Mouse (Mus musculus): ENCODE measurements around the gene Il6ra. TPM values are rescaled to one million over a fixed set of nuclear protein-coding genes. Genes with fewer than 3 reads are reported as not detected.
A peak's percentile ranks its signal among the peaks of the same experiment; 100 is the strongest.

Gene Il6ra
- polyA plus RNA-seq, 1 experiment from 2014 or later, result 2.3 TPM

DNA sequence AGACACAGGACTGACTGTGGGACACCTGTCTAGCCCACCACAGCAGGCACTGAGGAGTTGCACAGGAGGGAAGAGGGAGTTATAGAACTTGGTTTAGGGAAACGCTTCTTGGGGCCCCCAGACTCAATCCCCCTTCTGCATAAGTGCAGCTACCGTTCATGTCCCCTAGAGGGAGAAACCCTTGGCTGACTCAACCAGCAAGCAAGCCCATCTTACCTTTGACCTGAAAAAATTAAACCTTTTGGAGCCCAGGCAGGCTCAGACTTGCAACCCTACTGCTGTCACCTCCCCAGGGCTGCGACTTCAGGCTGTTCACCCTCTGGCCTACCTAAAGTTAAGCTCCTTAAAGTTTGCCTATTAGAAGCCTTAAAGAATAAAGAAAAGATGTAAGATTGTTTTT lies 4.4 kb upstream of the Il6ra start:
- Histone ChIP-seq H3K27ac (replicated peaks; ENCODE audit: low read depth, low read length) (no peak overlapping the region), H3K4me3 (ENCODE audit: low read depth, low read length) (no peak overlapping the region), H3K9ac (ENCODE audit: low read depth, low read length) (no peak overlapping the region), H3K4me1 (ENCODE audit: control insufficient read depth, insufficient read depth, low read length) (peaks cover 10% of the 10 kb centered on the region), H3K36me3 (ENCODE audit: control insufficient read depth, insufficient read depth, low read length) (no peaks in the 10 kb centered on the region), H3K27me3 (replicated peaks; ENCODE audit: control insufficient read depth, insufficient read depth, low read length) (peaks cover 16% of the 10 kb centered on the region), H3K9me3 (ENCODE audit: control insufficient read depth, low read length) (no peaks in the 10 kb centered on the region), H3K4me2 (ENCODE audit: low read depth, low read length) (no peak overlapping the region)
- ATAC-seq (ENCODE audit: low read depth) (no peak), DNase-seq (ENCODE audit: low spot score) (no peak)
- WGBS, result 51% methylated on average over 3 of the region's 3 CpGs

- Histone ChIP-seq H3K27ac (replicated peaks; ENCODE audit: low read depth, low read length) (no peak overlapping the region), H3K36me3 (ENCODE audit: control insufficient read depth, insufficient read depth, low read length) (no peaks in the 10 kb centered on the region), H3K27me3 (replicated peaks; ENCODE audit: control insufficient read depth, insufficient read depth, low read length) (peaks cover 21% of the 10 kb centered on the region), H3K4me2 (ENCODE audit: low read depth, low read length) (no peak overlapping the region), H3K4me3 (ENCODE audit: low read depth, low read length) (no peak overlapping the region), H3K9ac (ENCODE audit: low read depth, low read length) (no peak overlapping the region), H3K9me3 (ENCODE audit: control insufficient read depth, low read length) (no peaks in the 10 kb centered on the region), H3K4me1 (ENCODE audit: control insufficient read depth, insufficient read depth, low read length) (peaks cover 12% of the 10 kb centered on the region)
- DNase-seq (ENCODE audit: low spot score) (no peak), ATAC-seq (ENCODE audit: low read depth) (no peak)
- WGBS, result 50% methylated on average over 1 of the region's 1 CpGs
Observed at GRCm38 (mm10) chr3:89916622-89917021, 3.6 kb upstream of the Il6ra start.

GRCm38 (mm10) chr3:89914700-89915099 lies 1.7 kb upstream of the Il6ra start:
- H3K4me1 ChIP-seq (ENCODE audit: control insufficient read depth, insufficient read depth, low read length), result peaks cover 12% of the 10 kb centered on the region
- H3K9ac ChIP-seq (ENCODE audit: low read depth, low read length), result no peak overlapping the region
- no peak for DNase-seq (ENCODE audit: low spot score)
- no peak for ATAC-seq (ENCODE audit: low read depth)
- H3K27ac ChIP-seq (replicated peaks; ENCODE audit: low read depth, low read length), result no peak overlapping the region
- no peaks in the 10 kb centered on the region for H3K9me3 ChIP-seq (ENCODE audit: control insufficient read depth, low read length)
- H3K4me3 ChIP-seq (ENCODE audit: low read depth, low read length), result no peak overlapping the region
- H3K36me3 ChIP-seq (ENCODE audit: control insufficient read depth, insufficient read depth, low read length), result no peaks in the 10 kb centered on the region
- WGBS, result 73% methylated on average over 4 of the region's 4 CpGs
- H3K27me3 ChIP-seq (replicated peaks; ENCODE audit: control insufficient read depth, insufficient read depth, low read length), result peaks cover 21% of the 10 kb centered on the region
- H3K4me2 ChIP-seq (ENCODE audit: low read depth, low read length), result no peak overlapping the region

DNA sequence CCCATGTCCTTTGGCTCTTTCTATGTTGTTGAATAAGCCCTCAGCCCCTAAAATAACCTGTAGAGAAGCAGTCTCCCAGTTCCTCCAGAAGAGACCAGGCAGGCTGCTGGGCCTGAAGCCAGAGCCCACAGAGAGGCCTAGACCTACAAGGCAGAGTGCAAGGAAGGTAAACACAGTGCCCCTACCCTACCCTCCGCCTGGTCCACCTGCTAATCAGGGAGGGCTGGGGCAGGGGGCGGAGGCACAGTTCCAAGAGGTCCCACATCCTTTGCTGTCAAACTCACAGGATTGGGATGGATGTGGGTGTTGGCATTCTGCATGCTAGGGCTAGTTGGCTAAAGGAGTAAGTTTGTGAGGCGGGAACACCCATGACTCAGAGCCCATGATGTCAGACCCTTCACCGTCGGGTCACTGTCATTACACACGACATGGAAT lies 871 bp downstream of the Il6ra start:
- Histone ChIP-seq H3K9ac (ENCODE audit: low read depth, low read length) (no peak overlapping the region; the same call in 1 of the 2 replicates), H3K27ac (replicated peaks; ENCODE audit: low read depth, low read length) (no peak overlapping the region), H3K27me3 (replicated peaks; ENCODE audit: control insufficient read depth, insufficient read depth, low read length) (peaks cover 21% of the 10 kb centered on the region), H3K4me1 (ENCODE audit: control insufficient read depth, insufficient read depth, low read length) (peaks cover 12% of the 10 kb centered on the region), H3K4me3 (ENCODE audit: low read depth, low read length) (peak overlapping the region; percentile 54; the same call in 1 of the 2 replicates), H3K4me2 (ENCODE audit: low read depth, low read length) (peak overlapping the region; percentile 99; the same call in 1 of the 2 replicates), H3K36me3 (ENCODE audit: control insufficient read depth, insufficient read depth, low read length) (no peaks in the 10 kb centered on the region), H3K9me3 (ENCODE audit: control insufficient read depth, low read length) (no peaks in the 10 kb centered on the region)
- ATAC-seq (ENCODE audit: low read depth) (no peak), DNase-seq (ENCODE audit: low spot score) (no peak)
- 37% methylated on average over 6 of the region's 6 CpGs for WGBS

DNA sequence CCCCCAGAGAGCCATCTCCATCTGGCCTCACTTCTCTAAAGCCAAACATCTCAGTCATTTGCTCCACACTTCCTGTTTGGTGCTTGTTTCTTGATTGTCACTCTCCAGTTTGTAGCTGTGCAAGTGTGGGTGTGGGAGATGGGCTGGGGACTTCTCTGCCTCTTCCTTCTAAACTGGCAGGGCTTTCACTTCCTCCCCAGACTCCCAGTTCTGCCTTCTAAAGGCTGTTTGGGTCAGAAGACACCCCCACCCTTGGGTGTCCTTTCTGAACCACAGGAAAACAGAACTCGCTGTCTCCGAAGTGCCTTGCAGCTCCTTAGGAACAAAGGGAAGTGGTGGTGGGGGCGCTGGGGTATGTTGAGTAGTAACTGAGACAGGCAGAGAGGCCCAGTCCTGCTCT lies 1.8 kb downstream of the Il6ra start:
- H3K4me2 ChIP-seq (ENCODE audit: low read depth, low read length), result no peak overlapping the region
- no peak overlapping the region for H3K9ac ChIP-seq (ENCODE audit: low read depth, low read length)
- no peak overlapping the region for H3K4me3 ChIP-seq (ENCODE audit: low read depth, low read length)
- no peak for ATAC-seq (ENCODE audit: low read depth)
- no peaks in the 10 kb centered on the region for H3K36me3 ChIP-seq (ENCODE audit: control insufficient read depth, insufficient read depth, low read length)
- 81% methylated on average over 3 of the region's 3 CpGs for WGBS
- peaks cover 12% of the 10 kb centered on the region for H3K4me1 ChIP-seq (ENCODE audit: control insufficient read depth, insufficient read depth, low read length)
- no peaks in the 10 kb centered on the region for H3K9me3 ChIP-seq (ENCODE audit: control insufficient read depth, low read length)
- H3K27ac ChIP-seq (replicated peaks; ENCODE audit: low read depth, low read length), result no peak overlapping the region
- peaks cover 21% of the 10 kb centered on the region for H3K27me3 ChIP-seq (replicated peaks; ENCODE audit: control insufficient read depth, insufficient read depth, low read length)
- no peak for DNase-seq (ENCODE audit: low spot score)

DNA sequence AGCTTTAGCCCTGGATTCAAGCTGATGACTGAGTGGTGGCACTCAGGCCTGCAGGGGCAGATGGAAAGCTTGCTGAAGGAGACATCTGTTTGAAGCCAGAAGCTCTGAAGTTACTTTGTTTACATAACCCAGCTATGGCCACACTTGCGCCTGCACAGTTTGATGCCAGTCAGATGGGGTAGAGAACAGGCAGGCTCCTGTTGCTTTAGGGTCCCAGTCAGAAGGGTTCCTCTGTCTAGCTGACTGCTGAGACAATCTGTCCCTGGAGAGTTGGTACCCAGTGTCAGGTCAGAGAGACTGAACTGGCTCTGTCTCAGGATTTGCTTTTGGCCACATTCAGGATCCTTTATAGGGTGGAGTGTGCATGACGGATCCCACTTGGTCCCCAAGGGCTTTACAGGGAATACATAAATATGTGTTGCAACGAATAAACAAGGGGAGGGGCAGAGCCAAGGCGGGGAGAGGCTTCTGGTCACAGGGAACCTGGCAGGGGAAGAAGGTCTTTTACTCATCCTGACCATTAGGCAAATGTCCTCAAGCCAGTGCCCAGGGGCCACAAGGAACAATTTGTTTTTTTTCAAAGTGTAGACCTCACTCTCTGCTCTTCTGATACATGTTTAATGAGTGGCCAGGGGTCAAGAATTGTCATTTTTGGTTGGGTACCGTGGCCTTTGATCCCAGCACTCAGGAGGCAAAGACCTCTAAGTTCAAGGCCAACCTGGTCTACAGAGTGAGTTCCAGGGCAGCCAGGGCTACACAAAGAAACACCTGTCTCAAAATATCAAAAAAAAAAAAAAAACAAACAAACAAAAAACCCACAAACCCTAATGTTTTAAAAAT lies 3.1 kb downstream of the Il6ra start:
- Histone ChIP-seq H3K27me3 (replicated peaks; ENCODE audit: control insufficient read depth, insufficient read depth, low read length) (peaks cover 21% of the 10 kb centered on the region), H3K4me2 (ENCODE audit: low read depth, low read length) (no peak overlapping the region), H3K36me3 (ENCODE audit: control insufficient read depth, insufficient read depth, low read length) (no peaks in the 10 kb centered on the region), H3K27ac (replicated peaks; ENCODE audit: low read depth, low read length) (no peak overlapping the region), H3K9me3 (ENCODE audit: control insufficient read depth, low read length) (no peaks in the 10 kb centered on the region), H3K4me1 (ENCODE audit: control insufficient read depth, insufficient read depth, low read length) (peaks cover 12% of the 10 kb centered on the region), H3K4me3 (ENCODE audit: low read depth, low read length) (no peak overlapping the region), H3K9ac (ENCODE audit: low read depth, low read length) (no peak overlapping the region)
- peak; percentile 35 for DNase-seq (ENCODE audit: low spot score)
- no peak for ATAC-seq (ENCODE audit: low read depth)
- WGBS, result 45% methylated on average over 5 of the region's 5 CpGs

DNA sequence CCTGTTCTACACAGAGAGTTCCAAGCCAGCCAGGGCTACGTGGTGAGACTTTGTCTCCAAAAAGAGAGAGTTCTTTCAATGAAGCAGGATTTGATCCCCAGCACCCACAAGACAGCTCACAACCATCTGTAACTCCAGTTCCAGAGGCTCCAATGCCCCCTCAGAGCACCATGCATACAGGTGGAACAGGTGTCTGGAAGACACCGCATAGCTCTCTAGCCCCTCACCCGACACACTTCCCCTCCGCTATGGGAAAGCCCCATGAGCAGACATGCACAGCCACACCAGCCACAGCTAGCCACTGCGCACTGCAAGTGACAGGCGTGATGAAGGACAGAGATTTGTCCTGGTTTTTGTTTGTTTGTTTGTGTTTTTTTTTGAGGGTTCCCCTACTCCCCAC lies 4.2 kb downstream of the Il6ra start:
- ATAC-seq (ENCODE audit: low read depth), result no peak
- Histone ChIP-seq H3K36me3 (ENCODE audit: control insufficient read depth, insufficient read depth, low read length) (no peaks in the 10 kb centered on the region), H3K27ac (replicated peaks; ENCODE audit: low read depth, low read length) (no peak overlapping the region), H3K4me1 (ENCODE audit: control insufficient read depth, insufficient read depth, low read length) (peaks cover 12% of the 10 kb centered on the region), H3K4me3 (ENCODE audit: low read depth, low read length) (no peak overlapping the region), H3K9me3 (ENCODE audit: control insufficient read depth, low read length) (no peaks in the 10 kb centered on the region), H3K4me2 (ENCODE audit: low read depth, low read length) (no peak overlapping the region), H3K27me3 (replicated peaks; ENCODE audit: control insufficient read depth, insufficient read depth, low read length) (peaks cover 12% of the 10 kb centered on the region), H3K9ac (ENCODE audit: low read depth, low read length) (no peak overlapping the region)
- DNase-seq (ENCODE audit: low spot score), result no peak
- 61% methylated on average over 6 of the region's 6 CpGs for WGBS

- no peaks in the 10 kb centered on the region for H3K36me3 ChIP-seq (ENCODE audit: control insufficient read depth, insufficient read depth, low read length)
- no peaks in the 10 kb centered on the region for H3K9me3 ChIP-seq (ENCODE audit: control insufficient read depth, low read length)
- H3K27me3 ChIP-seq (replicated peaks; ENCODE audit: control insufficient read depth, insufficient read depth, low read length), result peaks cover 9% of the 10 kb centered on the region
- no peak overlapping the region for H3K27ac ChIP-seq (replicated peaks; ENCODE audit: low read depth, low read length)
- DNase-seq (ENCODE audit: low spot score), result no peak
- H3K9ac ChIP-seq (ENCODE audit: low read depth, low read length), result no peak overlapping the region
- H3K4me2 ChIP-seq (ENCODE audit: low read depth, low read length), result no peak overlapping the region
- no peak overlapping the region for H3K4me3 ChIP-seq (ENCODE audit: low read depth, low read length)
- 81% methylated on average over 3 of the region's 3 CpGs for WGBS
- no peak for ATAC-seq (ENCODE audit: low read depth)
- peaks cover 6% of the 10 kb centered on the region; the same call in 1 of the 2 replicates for H3K4me1 ChIP-seq (ENCODE audit: control insufficient read depth, insufficient read depth, low read length)
Observed at GRCm38 (mm10) chr3:89907846-89908245, 5.2 kb downstream of the Il6ra start.

DNA sequence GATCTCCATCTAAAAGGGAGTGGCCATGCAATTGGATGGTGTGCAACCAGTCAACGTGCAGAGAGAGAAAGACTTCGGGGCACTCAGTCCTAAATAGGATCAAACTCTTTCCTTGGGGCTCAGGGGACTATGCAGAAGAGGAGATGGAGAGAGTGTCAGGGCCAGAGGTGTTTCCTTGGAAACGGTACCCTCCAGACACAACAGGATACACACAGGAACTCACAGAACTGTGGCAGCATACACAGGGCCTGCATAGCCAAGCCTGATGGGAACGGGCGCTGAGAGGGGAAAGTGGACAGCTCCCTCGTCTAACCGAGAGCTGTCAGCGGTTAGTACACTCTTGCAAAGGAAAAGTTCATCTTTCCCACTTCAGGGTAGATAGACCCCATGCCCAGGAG lies 13.5 kb downstream of the Il6ra start:
- no peak overlapping the region for H3K27ac ChIP-seq (replicated peaks; ENCODE audit: low read depth, low read length)
- 54% methylated on average over 8 of the region's 8 CpGs for WGBS

More for the DNA sequence above, 13.5 kb downstream of the Il6ra start:
- Histone ChIP-seq H3K4me2 (ENCODE audit: low read depth, low read length) (no peak overlapping the region), H3K36me3 (ENCODE audit: control insufficient read depth, insufficient read depth, low read length) (no peaks in the 10 kb centered on the region), H3K4me3 (ENCODE audit: low read depth, low read length) (no peak overlapping the region), H3K9me3 (ENCODE audit: control insufficient read depth, low read length) (no peaks in the 10 kb centered on the region), H3K27me3 (replicated peaks; ENCODE audit: control insufficient read depth, insufficient read depth, low read length) (no peaks in the 10 kb centered on the region), H3K9ac (ENCODE audit: low read depth, low read length) (no peak overlapping the region), H3K4me1 (ENCODE audit: control insufficient read depth, insufficient read depth, low read length) (peaks cover 8% of the 10 kb centered on the region)
- ATAC-seq (ENCODE audit: low read depth), result no peak
- no peak for DNase-seq (ENCODE audit: low spot score)
